Mouse (Mus musculus) thymus, postnatal 14 days (tissue): ENCODE results near the gene Ppp1r14d.

ENCODE experiments used
- DNase-seq: peaks from one replicate; pipeline ENCODE4 v3.0.0; 2021

Gene Ppp1r14d

GRCm38 (mm10) chr2:119229775-119230704, at the start of gene Ppp1r14d:
Ppp1r14d (minus strand) TSS chr2:119229906.
- DNase-seq: no peak

GRCm38 (mm10) chr2:119277810-119278209, 48.1 kb upstream of the Ppp1r14d start:
- no peak for DNase-seq

GRCm38 (mm10) chr2:119276926-119277325, 47.2 kb upstream of the Ppp1r14d start:
- no peak for DNase-seq

- DNase-seq: no peak
Observed at GRCm38 (mm10) chr2:119274126-119274525, 44.4 kb upstream of the Ppp1r14d start.

GRCm38 (mm10) chr2:119270643-119271331, 41.1 kb upstream of the Ppp1r14d start, which contains the start of gene Rhov:
Rhov (minus strand) TSS chr2:119271272.
- peak; percentile 81 for DNase-seq

GRCm38 (mm10) chr2:119270286-119270642, 40.6 kb upstream of the Ppp1r14d start:
- DNase-seq: no peak

- DNase-seq: no peak
Observed at GRCm38 (mm10) chr2:119263813-119264212, 34.1 kb upstream of the Ppp1r14d start.

GRCm38 (mm10) chr2:119262978-119263377, 33.3 kb upstream of the Ppp1r14d start:
- no peak for DNase-seq

GRCm38 (mm10) chr2:119261326-119261725, 31.6 kb upstream of the Ppp1r14d start:
- DNase-seq: no peak

GRCm38 (mm10) chr2:119260518-119260917, 30.8 kb upstream of the Ppp1r14d start:
- DNase-seq: no peak

- no peak for DNase-seq
Observed at GRCm38 (mm10) chr2:119254976-119255375, 25.3 kb upstream of the Ppp1r14d start.

GRCm38 (mm10) chr2:119250826-119251478, 21.2 kb upstream of the Ppp1r14d start:
- DNase-seq: peak; percentile 90

- no peak for DNase-seq
Observed at GRCm38 (mm10) chr2:119250377-119250776, 20.7 kb upstream of the Ppp1r14d start.

GRCm38 (mm10) chr2:119249592-119250061, 19.9 kb upstream of the Ppp1r14d start:
- no peak for DNase-seq

GRCm38 (mm10) chr2:119247904-119248303, 18.2 kb upstream of the Ppp1r14d start:
- no peak for DNase-seq

GRCm38 (mm10) chr2:119245246-119245645, 15.5 kb upstream of the Ppp1r14d start:
- no peak for DNase-seq

GRCm38 (mm10) chr2:119242548-119242947, 12.8 kb upstream of the Ppp1r14d start:
- no peak for DNase-seq

- no peak for DNase-seq
Observed at GRCm38 (mm10) chr2:119240819-119241186, 11.1 kb upstream of the Ppp1r14d start.

- no peak for DNase-seq
Observed at GRCm38 (mm10) chr2:119240075-119240818, 10.5 kb upstream of the Ppp1r14d start.

GRCm38 (mm10) chr2:119238671-119239070, 9.0 kb upstream of the Ppp1r14d start:
- no peak for DNase-seq

GRCm38 (mm10) chr2:119237871-119238220, 8.1 kb upstream of the Ppp1r14d start:
- no peak for DNase-seq

GRCm38 (mm10) chr2:119237210-119237870, 7.6 kb upstream of the Ppp1r14d start, which contains the start of gene Spint1:
Spint1 (plus strand) TSS chr2:119237362.
- DNase-seq: no peak
